Mouse (Mus musculus): ENCODE data around the gene Qrich2.
"Not testable (repeated sequence)": the region's sequence is repeated elsewhere in the genome, so short reads cannot be mapped to it uniquely, and the experiment has no call there.

Qrich2 gene

GRCm38 (mm10) chr11:116412028-116412827 lies 53.8 kb downstream of the Qrich2 start:
- no peak for DNase-seq (ENCODE audit: low read depth, low spot score)

- DNase-seq (ENCODE audit: low read depth, low spot score): no peak
Observed at GRCm38 (mm10) chr11:116411582-116411981, 54.5 kb downstream of the Qrich2 start.

- not testable (repeated sequence) for DNase-seq (ENCODE audit: low read depth, low spot score)
Observed at GRCm38 (mm10) chr11:116410415-116410814, 55.6 kb downstream of the Qrich2 start.

- DNase-seq (ENCODE audit: low read depth, low spot score): no peak
Observed at GRCm38 (mm10) chr11:116409008-116409407, 57.0 kb downstream of the Qrich2 start.

- no peak for DNase-seq (ENCODE audit: low read depth, low spot score)
Observed at GRCm38 (mm10) chr11:116406231-116406728, 59.8 kb downstream of the Qrich2 start.

- DNase-seq (ENCODE audit: low read depth, low spot score): no peak
Observed at GRCm38 (mm10) chr11:116405601-116406000, 60.4 kb downstream of the Qrich2 start.

- DNase-seq (ENCODE audit: low read depth, low spot score): no peak
Observed at GRCm38 (mm10) chr11:116400560-116400959, 65.5 kb downstream of the Qrich2 start.

GRCm38 (mm10) chr11:116398348-116398677 lies 67.7 kb downstream of the Qrich2 start:
- DNase-seq (ENCODE audit: low read depth, low spot score): no peak

- no peak for DNase-seq (ENCODE audit: low read depth, low spot score)
Observed at GRCm38 (mm10) chr11:116397517-116398347, 68.3 kb downstream of the Qrich2 start.

GRCm38 (mm10) chr11:116396934-116397330 lies 69.1 kb downstream of the Qrich2 start:
- no peak for DNase-seq (ENCODE audit: low read depth, low spot score)

- no peak for DNase-seq (ENCODE audit: low read depth, low spot score)
Observed at GRCm38 (mm10) chr11:116396276-116396933, 69.6 kb downstream of the Qrich2 start.

- DNase-seq (ENCODE audit: low read depth, low spot score): no peak
Observed at GRCm38 (mm10) chr11:116394769-116395168, 71.3 kb downstream of the Qrich2 start.
